Mouse (Mus musculus) ES-Bruce4 (cell line): Measurements from ENCODE around the gene Cela3b.

Experiments used
- CTCF ChIP-seq: IDR thresholded peaks from one replicate; pipeline ENCODE4 v1.8.1; 2011; ENCODE audit warnings: low read depth, low read length
- EP300 ChIP-seq: IDR thresholded peaks from 2 replicates; pipeline ENCODE4 v1.6.1; 2011; ENCODE audit warnings: low read depth, low read length; ENCODE audit not compliant: insufficient read depth
- POLR2A ChIP-seq: IDR thresholded peaks from one replicate; pipeline ENCODE4 v1.8.1; 2011; ENCODE audit warnings: low read length; ENCODE audit not compliant: insufficient read depth

DNA sequence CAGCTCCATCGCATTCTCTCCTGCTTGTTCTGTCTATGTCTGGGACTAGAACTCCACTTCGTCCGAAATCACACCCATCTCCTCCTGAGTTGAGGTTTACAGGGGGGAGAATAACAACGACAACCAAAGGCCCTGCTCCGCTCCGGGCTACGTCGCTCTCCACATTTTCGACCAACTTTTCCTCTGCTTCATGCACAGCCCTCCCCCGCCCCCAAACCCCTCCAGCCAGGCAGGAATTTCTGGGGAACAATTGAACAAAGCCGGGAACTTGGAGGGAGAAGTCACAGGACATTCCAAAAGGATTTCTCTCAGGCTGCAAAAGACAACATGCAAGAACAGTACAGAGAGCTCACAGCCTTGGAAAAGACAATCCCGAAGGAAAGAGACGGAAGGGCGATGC lies 30.3 kb upstream of the Cela3b start:
- TF ChIP-seq POLR2A (no peak), CTCF (no peak), EP300 (no peak)
